Mouse (Mus musculus) liver, embryonic 13.5 days (tissue): ENCODE data around the gene Kat7. TPM values are rescaled to one million over a fixed set of nuclear protein-coding genes. Genes with fewer than 3 reads are reported as not detected.

ENCODE experiments used
- ATAC-seq: fragments of 200-750 bp; cut with Nextera tagmentation; 2 replicates; pipeline ENCODE4 v1.8.0; 2017; ENCODE audit warnings: low read depth, mild to moderate bottlenecking, moderate number of reproducible peaks, moderate library complexity
- DNase-seq: peaks from one replicate; pipeline ENCODE4 v3.0.0; 2022
- H3K27ac ChIP-seq: fragments of 300-500 bp; sonication (generic); 2 replicates; pipeline ENCODE4 v1.5.1; 2015; ENCODE audit warnings: moderate library complexity, mild to moderate bottlenecking, inconsistent platforms
- H3K27me3 ChIP-seq: fragments of 300-500 bp; sonication (generic); 2 replicates; pipeline ENCODE4 v1.6.1; 2015; ENCODE audit warnings: mild to moderate bottlenecking, inconsistent platforms
- H3K36me3 ChIP-seq: fragments of 300-500 bp; sonication (generic); 2 replicates; pipeline ENCODE4 v1.6.1; 2015; ENCODE audit warnings: mild to moderate bottlenecking, inconsistent platforms
- H3K4me1 ChIP-seq: fragments of 300-500 bp; sonication (generic); replicated peaks from 2 replicates; pipeline ENCODE4 v1.6.1; 2015; ENCODE audit warnings: inconsistent platforms
- H3K4me2 ChIP-seq: fragments of 300-500 bp; sonication (generic); 2 replicates; pipeline ENCODE4 v1.6.1; 2015; ENCODE audit warnings: inconsistent platforms, mild to moderate bottlenecking, moderate library complexity
- H3K4me3 ChIP-seq: fragments of 300-500 bp; sonication (generic); replicated peaks from 2 replicates; pipeline ENCODE4 v1.5.1; 2015; ENCODE audit warnings: mild to moderate bottlenecking, inconsistent platforms
- H3K9ac ChIP-seq: fragments of 300-500 bp; sonication (generic); 2 replicates; pipeline ENCODE4 v1.6.1; 2015; ENCODE audit warnings: mild to moderate bottlenecking, inconsistent platforms
- H3K9me3 ChIP-seq: fragments of 300-500 bp; sonication (generic); replicated peaks from 2 replicates; pipeline ENCODE4 v1.6.1; 2016; ENCODE audit warnings: inconsistent platforms
- WGBS: fragments of 180-500 bp; shearing (Covaris S2); methylation state at CpG from one replicate; pipeline ENCODE4 v1.1.7; 2015; ENCODE audit not compliant: insufficient replicate concordance; 5-methylcytosine and 5-hydroxymethylcytosine counted together
- polyA plus RNA-seq: library from polyadenylated mRNA; unstranded; fragments of >200 nt; fragmentation: Nextera tagmentation; extraction: Ambion mirVana; gene quantifications from 2 replicates; pipeline ENCODE4 v1.2.1, GENCODE M21; 2015

Gene Kat7
- polyA plus RNA-seq, 1 experiment from 2014 or later = 33.4 TPM

GRCm38 (mm10) chr11:95310648-95311424 lies 790 bp upstream of the Kat7 start:
- DNase-seq = peak; percentile 36
- peak overlapping the region; percentile 98 for H3K27ac ChIP-seq
- H3K9me3 ChIP-seq = no peaks in the 10 kb centered on the region
- peak overlapping the region; percentile 70 for H3K4me2 ChIP-seq
- peak overlapping the region; percentile 98 for H3K9ac ChIP-seq
- 7% methylated on average over 17 of the region's 17 CpGs for WGBS
- peak overlapping the region; percentile 91 for H3K4me3 ChIP-seq
- peaks cover 11% of the 10 kb centered on the region for H3K36me3 ChIP-seq
- H3K4me1 ChIP-seq = peaks cover 63% of the 10 kb centered on the region
- ATAC-seq = no peak
- no peaks in the 10 kb centered on the region for H3K27me3 ChIP-seq

- Histone ChIP-seq H3K27me3 (no peaks in the 10 kb centered on the region), H3K27ac (peak overlapping the region; percentile 98), H3K9me3 (no peaks in the 10 kb centered on the region), H3K4me1 (peaks cover 56% of the 10 kb centered on the region), H3K9ac (peak overlapping the region; percentile 98), H3K4me2 (peak overlapping the region; percentile 93), H3K36me3 (peaks cover 22% of the 10 kb centered on the region), H3K4me3 (peak overlapping the region; percentile 91)
- peak; percentile 94 for ATAC-seq
- DNase-seq = peak; percentile 98
- WGBS = under 1% methylated on average over 37 of the region's 37 CpGs
Measured at GRCm38 (mm10) chr11:95309510-95310006, 488 bp downstream of the Kat7 start.

GRCm38 (mm10) chr11:95307526-95307925 lies 2.5 kb downstream of the Kat7 start:
- H3K27ac ChIP-seq = peak overlapping the region; percentile 26; the same call in 1 of the 2 replicates
- DNase-seq (no peak), ATAC-seq (no peak)
- H3K9ac ChIP-seq = peak overlapping the region; percentile 44; the same call in 1 of the 2 replicates
- H3K36me3 ChIP-seq = peaks cover 43% of the 10 kb centered on the region
- WGBS = 49% methylated on average over 8 of the region's 8 CpGs
- H3K4me3 ChIP-seq = no peak overlapping the region; the same call in 1 of the 2 replicates
- H3K9me3 ChIP-seq = no peaks in the 10 kb centered on the region
- peaks cover 43% of the 10 kb centered on the region for H3K4me1 ChIP-seq
- H3K4me2 ChIP-seq = peak overlapping the region; percentile 93
- no peaks in the 10 kb centered on the region for H3K27me3 ChIP-seq

- Histone ChIP-seq H3K4me1 (peaks cover 28% of the 10 kb centered on the region), H3K9me3 (no peaks in the 10 kb centered on the region), H3K4me3 (no peak overlapping the region), H3K4me2 (no peak overlapping the region), H3K36me3 (peaks cover 62% of the 10 kb centered on the region), H3K27me3 (no peaks in the 10 kb centered on the region), H3K9ac (no peak overlapping the region), H3K27ac (no peak overlapping the region)
- WGBS = 82% methylated on average over 7 of the region's 7 CpGs
- DNase-seq = no peak
- no peak for ATAC-seq
Measured at GRCm38 (mm10) chr11:95305600-95305999, 4.4 kb downstream of the Kat7 start.

GRCm38 (mm10) chr11:95301772-95302171 lies 8.3 kb downstream of the Kat7 start:
- H3K27ac ChIP-seq = no peak overlapping the region
- ATAC-seq = no peak

GRCm38 (mm10) chr11:95299886-95300285 lies 10.2 kb downstream of the Kat7 start:
- Histone ChIP-seq H3K27me3 (no peaks in the 10 kb centered on the region), H3K36me3 (peaks cover 91% of the 10 kb centered on the region)

More at GRCm38 (mm10) chr11:95301772-95302171, 8.3 kb downstream of the Kat7 start:
- 88% methylated on average over 3 of the region's 3 CpGs for WGBS
- H3K36me3 ChIP-seq = peaks cover 95% of the 10 kb centered on the region
- H3K4me1 ChIP-seq = peaks cover 11% of the 10 kb centered on the region; the same call in 1 of the 2 replicates
- no peaks in the 10 kb centered on the region for H3K27me3 ChIP-seq
- H3K9me3 ChIP-seq = no peaks in the 10 kb centered on the region
- no peak overlapping the region for H3K4me3 ChIP-seq
- DNase-seq = no peak
- no peak overlapping the region for H3K4me2 ChIP-seq
- no peak overlapping the region for H3K9ac ChIP-seq

GRCm38 (mm10) chr11:95298146-95298545 lies 11.9 kb downstream of the Kat7 start:
- H3K9ac ChIP-seq = no peak overlapping the region
- peaks cover 8% of the 10 kb centered on the region; the same call in 1 of the 2 replicates for H3K4me1 ChIP-seq
- H3K4me2 ChIP-seq = no peak overlapping the region
- ATAC-seq (no peak), DNase-seq (no peak)
- H3K27ac ChIP-seq = no peak overlapping the region
- H3K4me3 ChIP-seq = no peak overlapping the region
- no peaks in the 10 kb centered on the region for H3K9me3 ChIP-seq
- 7% methylated on average over 2 of the region's 2 CpGs for WGBS
- H3K36me3 ChIP-seq = peaks cover 91% of the 10 kb centered on the region
- no peaks in the 10 kb centered on the region for H3K27me3 ChIP-seq

More at GRCm38 (mm10) chr11:95299886-95300285, 10.2 kb downstream of the Kat7 start:
- Histone ChIP-seq H3K9ac (no peak overlapping the region), H3K4me1 (0 out of 2 replicates have a peak, but pooled peaks cover 6% of the 10 kb centered on the region), H3K4me2 (no peak overlapping the region), H3K27ac (no peak overlapping the region), H3K4me3 (no peak overlapping the region), H3K9me3 (no peaks in the 10 kb centered on the region)
- ATAC-seq (no peak), DNase-seq (no peak)
- 86% methylated on average over 12 of the region's 12 CpGs for WGBS

GRCm38 (mm10) chr11:95295736-95296135 lies 14.3 kb downstream of the Kat7 start:
- 94% methylated on average over 13 of the region's 13 CpGs for WGBS
- H3K36me3 ChIP-seq = peaks cover 91% of the 10 kb centered on the region
- no peaks in the 10 kb centered on the region for H3K27me3 ChIP-seq
- no peak overlapping the region for H3K27ac ChIP-seq
- no peak overlapping the region for H3K4me3 ChIP-seq
- ATAC-seq = no peak
- H3K9me3 ChIP-seq = no peaks in the 10 kb centered on the region
- peaks cover 8% of the 10 kb centered on the region; the same call in 1 of the 2 replicates for H3K4me1 ChIP-seq
- no peak for DNase-seq
- H3K4me2 ChIP-seq = no peak overlapping the region
- no peak overlapping the region for H3K9ac ChIP-seq

GRCm38 (mm10) chr11:95293017-95293624 lies 16.9 kb downstream of the Kat7 start:
- H3K4me2 ChIP-seq = no peak overlapping the region
- H3K27me3 ChIP-seq = no peaks in the 10 kb centered on the region
- no peak for DNase-seq
- no peak overlapping the region for H3K4me3 ChIP-seq
- H3K27ac ChIP-seq = peak overlapping the region; percentile 41
- no peak for ATAC-seq
- peaks cover 92% of the 10 kb centered on the region for H3K36me3 ChIP-seq
- WGBS = 43% methylated on average over 8 of the region's 8 CpGs
- no peak overlapping the region for H3K9ac ChIP-seq
- no peaks in the 10 kb centered on the region for H3K9me3 ChIP-seq
- H3K4me1 ChIP-seq = peaks cover 2% of the 10 kb centered on the region; the same call in 1 of the 2 replicates

- H3K27ac ChIP-seq = no peak overlapping the region
Measured at GRCm38 (mm10) chr11:95291998-95292397, 18.0 kb downstream of the Kat7 start.

GRCm38 (mm10) chr11:95282331-95282730 lies 27.7 kb downstream of the Kat7 start:
- WGBS = 90% methylated on average over 5 of the region's 5 CpGs
- no peaks in the 10 kb centered on the region for H3K9me3 ChIP-seq
- peaks cover 99% of the 10 kb centered on the region for H3K36me3 ChIP-seq
- DNase-seq (no peak), ATAC-seq (no peak)
- no peak overlapping the region for H3K4me2 ChIP-seq
- no peaks in the 10 kb centered on the region for H3K27me3 ChIP-seq
- H3K27ac ChIP-seq = no peak overlapping the region
- no peaks in the 10 kb centered on the region for H3K4me1 ChIP-seq
- H3K9ac ChIP-seq = no peak overlapping the region
- no peak overlapping the region for H3K4me3 ChIP-seq

More at GRCm38 (mm10) chr11:95291998-95292397, 18.0 kb downstream of the Kat7 start:
- Histone ChIP-seq H3K27me3 (no peaks in the 10 kb centered on the region), H3K4me3 (no peak overlapping the region), H3K4me1 (peaks cover 2% of the 10 kb centered on the region; the same call in 1 of the 2 replicates), H3K9me3 (no peaks in the 10 kb centered on the region), H3K9ac (no peak overlapping the region), H3K36me3 (peaks cover 92% of the 10 kb centered on the region), H3K4me2 (no peak overlapping the region)
- DNase-seq (no peak), ATAC-seq (no peak)
- 43% methylated on average over 4 of the region's 4 CpGs for WGBS
